Comparison of ENCODE assay signal across 10 mouse cellular contexts in the genomic region with DNA sequence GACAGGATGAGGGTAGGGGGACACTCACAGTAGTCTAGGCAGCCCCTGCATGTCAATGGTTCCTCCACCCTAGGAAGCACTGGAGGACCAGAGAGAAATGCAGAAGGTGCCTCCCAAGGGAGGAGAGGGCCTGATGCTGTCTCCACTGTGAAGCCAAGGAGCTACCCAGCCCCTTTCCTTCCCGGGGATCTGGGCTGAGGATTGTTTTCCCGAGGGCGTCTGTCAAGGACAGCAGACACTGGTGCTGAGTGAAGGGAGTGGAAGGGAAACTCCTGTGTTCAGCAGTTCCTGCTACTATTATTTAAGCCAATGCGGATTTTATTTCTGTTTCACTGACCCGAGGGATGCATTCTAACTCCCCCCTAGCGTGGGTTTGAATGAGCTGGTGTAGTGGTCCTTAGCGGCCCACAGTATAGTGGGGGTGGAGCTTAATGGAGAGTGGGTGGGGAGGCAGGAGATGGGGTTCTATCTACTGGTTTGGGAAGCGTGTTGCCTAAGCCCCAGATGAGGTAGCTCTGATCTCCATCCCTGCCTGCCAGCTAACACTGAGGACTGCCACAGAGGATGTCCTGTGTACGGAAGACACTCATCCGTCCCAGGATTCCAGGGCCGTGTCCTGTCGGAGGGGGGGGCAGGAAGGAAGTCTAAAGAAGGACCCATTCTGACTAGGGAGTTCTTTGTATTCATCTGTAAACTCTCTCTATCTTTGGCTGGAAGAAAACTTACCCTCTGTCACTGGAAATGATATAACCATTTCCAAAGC. TPM values are rescaled to one million over a fixed set of nuclear protein-coding genes. Genes with fewer than 3 reads are reported as not detected.
DNase-seq lines count a peak whose midpoint lies in the region; ATAC-seq lines count a peak whose summit lies in the region.
"Had no signal": no experiment of that assay in that cellular context is flagged by ENCODE, and none has a peak within 500 bp of the region (broad histone marks: within the 10 kb centered on the region; RNA-seq: fewer than 3 reads in every experiment).

No protein-coding gene starts in this region.

- no peak overlapping the region for H3K4me3 ChIP-seq in forebrain, embryonic 10.5 days
- no peak overlapping the region for H3K4me3 ChIP-seq in forebrain, embryonic 11.5 days (ENCODE audit: low read depth, low read length)
- H3K4me3 ChIP-seq in limb, embryonic 13.5 days: no peak overlapping the region
- no peak overlapping the region for H3K4me3 ChIP-seq in midbrain, embryonic 13.5 days (replicated peaks)

- no peaks in the 10 kb centered on the region for H3K9me3 ChIP-seq in forebrain, embryonic 10.5 days
- H3K9me3 ChIP-seq in forebrain, embryonic 11.5 days (ENCODE audit: control insufficient read depth, low read length): no peaks in the 10 kb centered on the region
- H3K9me3 ChIP-seq in limb, embryonic 13.5 days: no peaks in the 10 kb centered on the region
- no peaks in the 10 kb centered on the region for H3K9me3 ChIP-seq in midbrain, embryonic 13.5 days

- WGBS in forebrain, embryonic 10.5 days: 68% methylated on average over 12 of the region's 12 CpGs
- WGBS in forebrain, embryonic 11.5 days: 70% methylated on average over 12 of the region's 12 CpGs
- WGBS in limb, embryonic 13.5 days: 65% methylated on average over 12 of the region's 12 CpGs
- 58% methylated on average over 12 of the region's 12 CpGs for WGBS in midbrain, embryonic 13.5 days

- H3K4me1 ChIP-seq in forebrain, embryonic 10.5 days: peaks cover 56% of the 10 kb centered on the region
- no peaks in the 10 kb centered on the region; the same call in 1 of the 2 replicates for H3K4me1 ChIP-seq in forebrain, embryonic 11.5 days (replicated peaks; ENCODE audit: control insufficient read depth, insufficient read depth, low read length)
- H3K4me1 ChIP-seq in limb, embryonic 13.5 days: peaks cover 34% of the 10 kb centered on the region
- H3K4me1 ChIP-seq in midbrain, embryonic 13.5 days (replicated peaks): peaks cover 47% of the 10 kb centered on the region

- no peak for ATAC-seq in forebrain, embryonic 11.5 days (replicated peaks; ENCODE audit: low FRiP score)
- ATAC-seq in limb, embryonic 13.5 days (ENCODE audit: low FRiP score, low read depth): no peak
- no peak for ATAC-seq in midbrain, embryonic 13.5 days

- H3K27me3 ChIP-seq in forebrain, embryonic 10.5 days (ENCODE audit: poor library complexity, severe bottlenecking): 0 out of 2 replicates have a peak, but pooled peaks cover 4% of the 10 kb centered on the region
- no peaks in the 10 kb centered on the region for H3K27me3 ChIP-seq in forebrain, embryonic 11.5 days (ENCODE audit: control insufficient read depth, insufficient read depth, low read length)
- 0 out of 2 replicates have a peak, but pooled peaks cover 2% of the 10 kb centered on the region for H3K27me3 ChIP-seq in limb, embryonic 13.5 days
- no peaks in the 10 kb centered on the region for H3K27me3 ChIP-seq in midbrain, embryonic 13.5 days

- H3K4me2 ChIP-seq in forebrain, embryonic 11.5 days (ENCODE audit: low read depth, low read length, severe bottlenecking): no peak overlapping the region
- no peak overlapping the region for H3K4me2 ChIP-seq in limb, embryonic 13.5 days (replicated peaks)
- no peak overlapping the region for H3K4me2 ChIP-seq in midbrain, embryonic 13.5 days (replicated peaks)

- DNase-seq in forebrain, embryonic 10.5 days (ENCODE audit: extremely low spot score, low spot score): no peak
- no peak for DNase-seq in forebrain, embryonic 11.5 days (ENCODE audit: low spot score)
- DNase-seq in heart, postnatal 14 days: peak; percentile 29 to 31
- DNase-seq in right cerebral cortex, postnatal 36 days (ENCODE audit: low spot score in 2 of 2): no peak
- DNase-seq in Muller cell, postnatal 12 days (ENCODE audit: inconsistent ontology term): no peak
- DNase-seq in retina, embryonic 14.5 days (ENCODE audit: low spot score): no peak
- DNase-seq: B cell, adult 2 months had no signal

- no peak overlapping the region for H3K9ac ChIP-seq in forebrain, embryonic 11.5 days (ENCODE audit: low read length)
- H3K9ac ChIP-seq in limb, embryonic 13.5 days: no peak overlapping the region
- no peak overlapping the region for H3K9ac ChIP-seq in midbrain, embryonic 13.5 days (replicated peaks)

- H3K36me3 ChIP-seq in forebrain, embryonic 10.5 days (replicated peaks): no peaks in the 10 kb centered on the region
- H3K36me3 ChIP-seq in forebrain, embryonic 11.5 days (ENCODE audit: control insufficient read depth, insufficient read depth, low read length): no peaks in the 10 kb centered on the region
- H3K36me3 ChIP-seq in limb, embryonic 13.5 days: no peaks in the 10 kb centered on the region
- H3K36me3 ChIP-seq in midbrain, embryonic 13.5 days: no peaks in the 10 kb centered on the region

- intact Hi-C loops in heart, postnatal 14 days (cut with DNase I): no loop called here

- peak overlapping the region; percentile 74; the same call in 1 of the 2 replicates for H3K27ac ChIP-seq in forebrain, embryonic 10.5 days
- H3K27ac ChIP-seq in forebrain, embryonic 11.5 days (ENCODE audit: low read depth, low read length): no peak overlapping the region
- H3K27ac ChIP-seq in limb, embryonic 13.5 days: peak overlapping the region; percentile 39; the same call in 1 of the 2 replicates
- H3K27ac ChIP-seq in midbrain, embryonic 13.5 days: peak overlapping the region; percentile 57
- H3K27ac ChIP-seq: macrophage had no signal

RNA-seq across cellular contexts. Expression of a gene that starts 21.8 kb away (rescaled TPM):
- polyA plus RNA-seq in forebrain, embryonic 10.5 days (2016; fragmentation: Nextera tagmentation; extraction: Ambion mirVana): 6.7 and 7.9 TPM in 2 replicates
- polyA plus RNA-seq in forebrain, embryonic 11.5 days (2014; fragmentation: Nextera tagmentation; extraction: Ambion mirVana): 10.1 and 11.8 TPM in 2 replicates
- total RNA-seq in heart, postnatal 14 days (2021): 10 to 100 TPM; 11.0 to 13.5 TPM
- 9.0 and 9.2 TPM in 2 replicates for polyA plus RNA-seq in limb, embryonic 13.5 days (2015; fragmentation: Nextera tagmentation; extraction: Ambion mirVana)
- 21.8 and 24.4 TPM in 2 replicates for polyA plus RNA-seq in midbrain, embryonic 13.5 days (2015; fragmentation: Nextera tagmentation; extraction: Ambion mirVana)

RNA-seq across cellular contexts. Expression of a gene that starts 50.2 kb away (rescaled TPM):
- 0.64 and 0.71 TPM in 2 replicates for polyA plus RNA-seq in forebrain, embryonic 10.5 days (2016; fragmentation: Nextera tagmentation; extraction: Ambion mirVana)
- polyA plus RNA-seq in forebrain, embryonic 11.5 days (2014; fragmentation: Nextera tagmentation; extraction: Ambion mirVana): 1.1 and 1.2 TPM in 2 replicates
- not detected for total RNA-seq in heart, postnatal 14 days (2021)
- polyA plus RNA-seq in limb, embryonic 13.5 days (2015; fragmentation: Nextera tagmentation; extraction: Ambion mirVana): 0.59 TPM in 1 of 2 replicates, not detected in the other
- 0.97 and 2.0 TPM in 2 replicates for polyA plus RNA-seq in midbrain, embryonic 13.5 days (2015; fragmentation: Nextera tagmentation; extraction: Ambion mirVana)
- polyA plus RNA-seq: macrophage had no signal

Comparison
In these comparisons a context has a peak if more than half of its experiments do, and no peak if none do; other contexts are left out.
1. DNase-seq: peak in heart, postnatal 14 days (2 of 2); none in forebrain, embryonic 10.5 days (single experiment), forebrain, embryonic 11.5 days (single experiment), right cerebral cortex, postnatal 36 days (0 of 2), Muller cell, postnatal 12 days (single experiment) and retina, embryonic 14.5 days (single experiment).